Mouse (Mus musculus) layer of hippocampus, postnatal 25 days (tissue): ENCODE measurements around the gene Nit1. TPM values are rescaled to one million over a fixed set of nuclear protein-coding genes. Genes with fewer than 3 reads are reported as not detected.
"Not testable (repeated sequence)": the region's sequence is repeated elsewhere in the genome, so short reads cannot be mapped to it uniquely, and the experiment has no call there.

Experiments used
- DNase-seq, 2 experiments: peaks; one replicate each; pipeline ENCODE4 v3.0.0; 2022; ENCODE audit warnings: mixed read lengths in 2 of 2, low spot score in 1 of 2; ENCODE audit errors: extremely low spot score in 1 of 2
- total RNA-seq, 2 experiments: library from RNA; stranded (reverse); gene quantifications; 2 replicates each; pipeline ENCODE4 v1.2.3; 2021

Gene Nit1
- total RNA-seq, 2 experiments from 2014 or later: 45.7 to 47.3 TPM

GRCm38 (mm10) chr1:171356814-171357213 is 11.4 kb upstream of the Nit1 start:
- DNase-seq: no peak

GRCm38 (mm10) chr1:171355812-171356340 is 10.4 kb upstream of the Nit1 start:
- no peak for DNase-seq

- DNase-seq: no peak
Measured at GRCm38 (mm10) chr1:171349210-171349609, 3.8 kb upstream of the Nit1 start.

GRCm38 (mm10) chr1:171348665-171349064 is 3.2 kb upstream of the Nit1 start:
- no peak for DNase-seq

DNA sequence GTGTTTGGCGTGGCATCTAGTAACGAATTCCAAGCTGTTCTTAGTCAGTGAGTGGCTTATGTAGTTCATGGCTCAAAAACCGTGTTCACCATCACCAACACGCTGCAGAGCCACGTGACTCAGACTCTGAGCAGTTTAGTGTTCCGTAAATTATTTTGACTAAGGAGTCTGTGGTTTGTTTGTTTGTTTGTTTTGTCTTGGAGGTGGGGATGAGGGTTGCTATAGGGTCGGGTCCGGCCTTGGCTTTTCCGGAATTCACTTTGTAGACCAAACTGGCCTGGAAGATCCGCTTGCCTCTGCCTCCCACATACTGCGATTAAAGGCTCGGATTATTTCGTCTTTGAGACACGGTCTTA is 627 bp upstream of the Nit1 start:
- no peak for DNase-seq

DNA sequence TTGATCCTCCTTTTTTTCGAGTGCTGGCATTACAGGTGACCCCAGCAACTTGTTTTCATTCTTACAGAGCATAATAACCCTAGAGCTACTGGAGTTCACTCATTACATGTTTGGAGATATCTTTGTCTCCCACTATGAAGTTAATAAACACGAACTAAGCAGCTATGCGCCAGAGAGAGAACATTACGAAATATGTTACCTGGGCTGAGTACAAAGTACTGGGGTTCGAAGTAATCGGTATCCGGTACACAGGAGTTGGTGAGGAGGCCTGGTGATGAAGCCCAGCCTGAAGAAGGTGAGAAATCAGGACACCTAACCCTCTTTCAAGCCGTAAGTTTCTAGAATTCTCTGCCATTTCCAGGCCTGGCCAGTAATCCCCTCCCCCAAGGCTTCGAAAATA is 731 bp downstream of the Nit1 start:
- DNase-seq: no peak

DNA sequence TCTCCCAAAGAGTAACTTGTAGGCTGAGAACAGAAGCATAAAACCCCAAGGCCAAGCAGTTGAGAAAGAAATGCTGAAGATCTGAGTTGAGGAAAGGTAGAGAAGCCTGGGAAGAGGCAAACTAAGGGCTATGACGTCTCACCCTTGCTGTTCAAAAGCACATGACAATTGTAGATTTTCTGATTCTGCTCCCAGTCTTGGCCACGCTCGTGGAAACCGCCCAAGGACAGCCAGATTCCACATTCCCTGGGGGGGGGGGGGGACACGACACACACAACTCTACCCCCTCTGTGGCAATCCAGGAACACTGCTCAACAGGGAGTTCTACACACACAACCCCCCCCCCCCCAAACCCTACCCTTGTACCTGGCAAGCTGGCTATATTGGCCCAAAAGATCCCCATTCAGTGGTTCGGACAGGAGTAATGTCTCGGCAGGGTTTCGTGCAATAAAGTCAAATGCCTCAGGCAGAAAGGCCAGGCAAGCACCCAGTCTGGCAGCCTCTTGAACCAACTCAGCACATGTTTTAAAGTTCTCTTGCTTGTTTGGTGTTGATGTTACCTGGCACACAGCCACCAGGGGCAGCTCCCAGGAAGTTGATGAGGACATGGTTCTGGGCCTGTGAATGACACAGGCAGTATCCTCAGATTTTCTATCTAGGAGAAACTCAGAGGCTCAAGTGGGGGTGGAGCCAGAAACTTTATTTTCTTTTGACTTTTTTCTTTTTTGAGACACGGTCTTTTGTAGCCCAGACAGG is 1.3 kb downstream of the Nit1 start:
- DNase-seq: no peak

DNA sequence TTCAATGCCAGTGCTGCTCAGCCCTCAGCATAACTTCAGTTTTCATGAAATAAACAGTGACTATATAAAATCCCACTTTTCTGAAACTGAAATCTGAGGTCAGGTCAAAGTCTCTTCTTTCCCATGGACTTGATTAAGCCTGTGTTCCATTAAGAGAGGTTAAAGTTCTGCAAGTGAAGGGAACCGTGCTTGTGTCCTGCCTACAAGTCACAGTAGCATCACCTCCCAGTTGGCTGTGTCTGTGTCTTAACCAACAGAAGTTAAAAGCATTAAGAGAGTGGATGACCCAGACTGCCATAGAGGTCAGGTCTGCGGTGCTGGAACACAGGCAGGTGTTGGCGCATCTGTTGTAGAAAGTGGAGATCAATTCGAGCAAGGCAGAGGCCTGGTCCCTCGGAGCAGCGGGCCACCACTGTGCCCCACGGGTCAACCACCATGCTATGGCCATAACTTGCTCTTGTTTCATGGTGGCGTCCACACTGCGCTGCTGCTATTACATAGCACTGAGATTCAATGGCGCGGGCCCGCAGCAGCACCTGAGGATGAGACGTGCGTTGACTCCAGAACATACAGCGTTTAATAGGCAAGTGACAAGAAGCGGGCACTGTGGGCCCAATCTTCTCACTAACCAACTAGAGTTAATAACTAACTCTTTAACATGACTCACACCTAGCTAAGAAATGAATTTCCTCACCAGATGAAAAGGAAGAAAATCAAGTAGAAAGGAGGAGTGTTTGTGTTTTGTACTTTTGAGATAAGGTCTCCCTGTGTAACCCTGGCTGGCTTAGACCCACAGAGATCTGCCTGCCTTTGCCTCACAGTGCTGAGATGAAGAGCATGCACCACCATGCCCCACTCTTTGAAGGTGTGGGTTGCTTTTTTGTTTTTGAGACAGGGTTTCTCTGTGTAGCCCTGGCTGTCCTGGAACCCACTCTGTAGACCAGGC is 2.9 kb downstream of the Nit1 start:
- DNase-seq: no peak

- DNase-seq: no peak
Measured at GRCm38 (mm10) chr1:171330216-171330560, 15.3 kb downstream of the Nit1 start.

DNA sequence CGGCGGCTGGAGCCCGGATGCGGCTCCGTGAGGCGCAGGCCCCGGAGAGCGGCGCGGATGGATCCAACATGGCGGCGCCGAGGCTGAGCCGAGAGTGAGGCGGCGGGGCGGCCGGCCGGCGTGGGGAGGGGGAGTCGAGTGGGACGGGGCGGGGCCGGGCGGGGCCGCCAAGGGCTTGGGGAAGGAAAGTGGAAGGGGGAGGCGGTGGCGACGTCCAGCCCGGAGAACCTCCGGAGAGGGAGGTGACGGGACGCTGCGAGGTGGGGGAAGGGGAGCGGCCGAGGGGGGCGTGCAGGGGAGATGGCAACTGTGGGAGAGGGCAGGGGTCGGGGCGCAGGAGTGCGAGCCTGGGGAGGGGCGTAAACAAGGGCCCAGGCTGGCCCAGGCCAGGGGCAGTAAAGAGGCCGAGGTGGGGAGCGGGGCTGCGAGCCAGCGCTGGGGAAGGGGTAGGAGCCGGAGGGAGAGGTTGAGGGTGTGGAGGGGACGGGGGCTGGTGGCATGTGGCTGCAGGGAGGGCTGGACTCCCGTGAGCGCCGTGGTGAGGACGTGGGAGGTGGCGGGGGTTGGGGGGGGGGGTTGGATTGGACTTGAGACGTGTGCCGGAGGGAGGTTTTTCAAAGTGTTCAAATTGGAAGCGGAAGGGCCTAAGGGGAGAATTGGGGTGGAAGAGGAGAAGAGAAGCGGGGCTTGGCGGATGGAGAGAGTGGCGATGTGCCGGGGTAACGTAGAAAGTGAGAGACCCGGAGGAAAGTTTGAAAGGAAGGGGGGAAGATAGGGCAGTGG is 15.8 kb downstream of the Nit1 start:
- peak; percentile 56 to 63 for DNase-seq

DNA sequence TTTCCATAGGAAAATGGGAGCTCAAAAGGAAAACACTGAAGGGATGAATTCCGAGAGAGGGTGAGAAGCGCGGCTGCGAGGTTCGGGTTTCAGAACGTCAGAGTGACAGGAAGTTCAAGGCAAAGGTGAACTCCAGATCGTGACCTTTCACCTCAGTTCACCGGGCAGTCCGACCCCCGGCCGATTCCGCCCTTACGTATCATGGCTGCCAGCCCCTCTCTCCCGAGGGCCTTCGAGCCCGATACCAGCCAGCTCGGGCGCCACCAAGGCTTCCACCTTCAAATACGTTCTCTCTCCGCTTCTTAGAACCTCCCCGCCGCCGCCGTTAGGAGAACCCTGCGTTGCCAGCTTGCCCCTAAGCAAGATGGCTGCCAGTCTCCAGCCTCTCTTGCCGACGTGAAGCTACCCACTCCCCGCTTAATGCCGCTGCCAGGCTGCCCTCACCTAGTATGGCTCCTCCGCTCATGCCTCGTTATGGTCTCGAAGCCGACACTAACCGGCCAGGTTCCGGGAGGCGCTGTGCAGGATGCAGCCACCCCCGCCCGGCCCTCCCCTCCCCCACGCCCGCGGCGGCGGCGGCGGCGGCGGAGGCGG is 16.5 kb downstream of the Nit1 start, which contains the start of gene Dedd:
TSS of gene Dedd (plus strand) at position 307 of the 594 bp plus-strand sequence.
- peak; percentile 77 to 90 for DNase-seq

GRCm38 (mm10) chr1:171328244-171328643 is 17.2 kb downstream of the Nit1 start:
- DNase-seq: no peak

DNA sequence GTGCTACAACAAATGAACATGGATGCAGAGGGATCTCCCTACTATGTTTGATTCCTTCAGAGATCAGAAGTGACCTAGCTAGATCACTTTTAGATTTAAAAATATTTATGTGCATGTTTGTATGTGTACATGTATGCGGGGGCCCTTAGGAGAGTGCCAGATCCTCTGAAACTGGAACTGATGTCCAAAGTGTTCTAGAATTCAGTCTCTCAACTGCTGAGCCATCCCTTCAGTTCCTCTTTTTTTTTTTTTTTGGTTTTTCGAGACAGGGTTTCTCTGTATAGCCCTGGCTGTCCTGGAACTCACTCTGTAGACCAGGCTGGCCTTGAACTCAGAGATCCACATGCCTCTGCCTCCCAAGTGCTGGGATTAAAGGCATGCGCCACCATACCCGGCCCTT is 18.9 kb downstream of the Nit1 start:
- not testable (repeated sequence) for DNase-seq

DNA sequence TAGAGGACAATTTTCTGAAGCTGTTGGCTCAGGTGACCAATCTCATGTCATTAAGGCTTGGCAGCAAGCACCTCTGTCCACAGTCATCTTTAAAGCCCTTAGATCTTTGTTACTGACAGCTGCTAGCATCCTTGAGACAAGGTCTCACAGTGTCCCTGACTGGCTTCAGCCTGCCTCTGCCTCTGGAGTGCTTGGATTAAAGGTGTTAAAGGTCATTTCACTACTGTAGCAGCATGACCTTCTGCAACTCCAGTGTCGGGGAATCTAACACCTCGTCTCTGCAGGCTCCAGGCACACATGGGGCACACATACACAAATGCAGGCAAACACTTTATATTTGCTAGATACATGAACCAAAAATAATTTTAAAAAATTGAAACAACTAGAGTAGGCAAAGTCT is 19.9 kb downstream of the Nit1 start:
- no peak for DNase-seq

GRCm38 (mm10) chr1:171322012-171322411 is 23.4 kb downstream of the Nit1 start:
- DNase-seq: no peak

DNA sequence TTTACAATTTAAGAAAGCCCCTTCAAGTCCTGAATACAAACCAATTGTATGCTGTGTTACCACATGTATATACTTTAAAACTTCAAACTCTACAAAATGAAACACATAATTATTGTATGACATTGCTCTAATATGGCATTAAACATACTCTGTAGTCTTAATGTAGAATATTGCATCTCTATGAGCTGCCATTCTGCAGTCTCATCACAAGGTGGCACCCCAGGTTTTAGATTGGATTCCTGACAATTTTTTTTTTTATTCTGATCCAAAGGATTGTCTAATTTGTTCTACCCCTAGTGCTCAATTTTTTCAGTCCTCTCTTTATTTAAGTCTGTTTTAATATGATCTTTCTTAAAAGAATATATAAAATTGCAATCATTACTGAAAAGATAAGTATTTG is 24.0 kb downstream of the Nit1 start:
- no peak for DNase-seq

DNA sequence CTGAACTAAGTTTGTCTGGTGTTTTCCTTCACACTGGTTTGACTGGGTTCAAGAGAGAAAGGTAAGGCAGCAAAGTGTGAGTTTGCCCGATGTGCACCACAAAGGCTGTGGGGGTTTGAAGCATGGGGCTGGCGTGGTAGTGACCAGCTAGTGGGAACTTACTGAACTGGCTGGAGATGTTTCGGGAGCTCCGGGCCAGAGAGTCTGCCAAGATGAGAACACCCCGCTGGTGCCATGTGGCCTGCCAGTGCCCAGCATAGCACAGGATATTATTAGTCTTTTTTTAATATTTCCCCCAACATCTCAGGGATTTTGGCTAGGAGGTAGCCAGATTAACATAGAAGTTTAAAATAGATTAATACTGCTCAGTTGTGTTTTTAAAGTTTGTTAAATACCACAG is 25.3 kb downstream of the Nit1 start:
- DNase-seq: no peak

DNA sequence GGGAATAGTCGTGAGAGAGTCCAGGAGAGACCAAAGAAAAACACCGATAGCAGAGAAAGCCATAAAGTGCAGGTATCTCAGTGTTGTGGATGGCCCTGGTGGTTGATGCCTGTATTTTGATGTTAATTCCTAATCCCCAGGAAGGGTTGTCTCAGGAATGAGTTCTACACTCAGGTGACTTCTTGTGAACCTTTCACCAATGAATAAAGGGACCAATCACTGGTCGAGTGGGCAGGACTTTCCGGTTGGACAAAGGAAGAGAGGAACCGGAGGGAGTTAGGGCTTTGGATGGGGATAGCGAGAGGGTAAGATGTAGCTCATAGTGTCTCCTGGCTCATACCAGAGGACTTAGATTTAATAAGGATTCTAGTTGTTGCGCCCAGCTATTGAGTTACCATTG is 25.7 kb downstream of the Nit1 start:
- DNase-seq: no peak

GRCm38 (mm10) chr1:171309321-171309720 is 36.1 kb downstream of the Nit1 start:
- DNase-seq: no peak

GRCm38 (mm10) chr1:171306157-171306556 is 39.3 kb downstream of the Nit1 start:
- not testable (repeated sequence) for DNase-seq
